Mouse (Mus musculus): Measurements from ENCODE around the gene Gm36210.
A peak's percentile ranks its signal among the peaks of the same experiment; 100 is the strongest.

- TF ChIP-seq CTCF (IDR thresholded peaks at IDR 0.05; ENCODE audit: low read depth) (peak; percentile 26), EP300 (IDR thresholded peaks at IDR 0.05; ENCODE audit: low read depth) (no peak)
These were observed 28.1 kb downstream of the Gm36210 start for GRCm38 (mm10) chr7:4878186-4878585.
